ENCODE assay signal across 11 mouse cellular contexts in genomic region chr1:60599013-60599701, GRCm38 (mm10). TPM values are rescaled to one million over a fixed set of nuclear protein-coding genes. Genes with fewer than 3 reads are reported as not detected.
DNase-seq lines count a peak whose midpoint lies in the region; ATAC-seq and TF ChIP-seq lines count a peak whose summit lies in the region.
"Had no signal": no experiment of that assay in that cellular context is flagged by ENCODE, and none has a peak within 500 bp of the region (broad histone marks: within the 10 kb centered on the region; RNA-seq: fewer than 3 reads in every experiment).

No protein-coding gene starts in this region.

- no peak overlapping the region for H3K27ac ChIP-seq in lung, embryonic 14.5 days (ENCODE audit: low read depth)
- H3K27ac ChIP-seq: embryonic facial prominence, embryonic 15.5 days; limb, embryonic 13.5 days had no signal

- H3K4me3 ChIP-seq in lung, embryonic 14.5 days (ENCODE audit: low read depth, low read length) = no peak overlapping the region
- H3K4me3 ChIP-seq: embryonic facial prominence, embryonic 15.5 days; limb, embryonic 13.5 days had no signal

- no peak for TF ChIP-seq CTCF in lung, embryonic 14.5 days (IDR thresholded peaks at IDR 0.05; ENCODE audit: low read depth)

- ATAC-seq in lung, embryonic 14.5 days (ENCODE audit: insufficient read depth) = no peak

- peak; percentile 59 for DNase-seq in 416B (ENCODE audit: low read depth)
- peak; percentile 68 for DNase-seq in NIH3T3 (ENCODE audit: low read depth)
- DNase-seq in cerebellum, postnatal 25 days = peak; percentile 52 to 54
- DNase-seq in lung, embryonic 14.5 days = peak; percentile 33
- DNase-seq in Muller cell, postnatal 12 days (ENCODE audit: inconsistent ontology term) = no peak
- no peak for DNase-seq in kidney, postnatal 36 days
- no peak for DNase-seq in B cell, adult 2 months
- DNase-seq: kidney, postnatal 25 days; thymus, postnatal 25 days had no signal

- no peaks in the 10 kb centered on the region for H3K27me3 ChIP-seq in lung, embryonic 14.5 days (ENCODE audit: insufficient read depth, low read length)
- H3K27me3 ChIP-seq: embryonic facial prominence, embryonic 15.5 days; limb, embryonic 13.5 days had no signal

- H3K9me3 ChIP-seq in lung, embryonic 14.5 days (ENCODE audit: low read depth, low read length) = no peaks in the 10 kb centered on the region
- H3K9me3 ChIP-seq: embryonic facial prominence, embryonic 15.5 days; limb, embryonic 13.5 days had no signal

- no peaks in the 10 kb centered on the region for H3K4me1 ChIP-seq in lung, embryonic 14.5 days (ENCODE audit: insufficient read depth)
- H3K4me1 ChIP-seq: embryonic facial prominence, embryonic 15.5 days; limb, embryonic 13.5 days had no signal

- no peaks in the 10 kb centered on the region for H3K36me3 ChIP-seq in lung, embryonic 14.5 days (ENCODE audit: insufficient read depth)
- H3K36me3 ChIP-seq: embryonic facial prominence, embryonic 15.5 days; limb, embryonic 13.5 days had no signal

- 66% methylated on average over 6 of the region's 6 CpGs for WGBS in lung, embryonic 14.5 days

- no peak overlapping the region for H3K9ac ChIP-seq in lung, embryonic 14.5 days
- H3K9ac ChIP-seq: embryonic facial prominence, embryonic 15.5 days; limb, embryonic 13.5 days had no signal

- no peak overlapping the region for H3K4me2 ChIP-seq in lung, embryonic 14.5 days
- H3K4me2 ChIP-seq: embryonic facial prominence, embryonic 15.5 days; limb, embryonic 13.5 days had no signal

RNA-seq across cellular contexts. Expression of gene Raph1, which starts 32.3 kb away (rescaled TPM):
- 39.6 and 40.5 TPM in 2 replicates for polyA plus RNA-seq in lung, embryonic 14.5 days (2014; fragmentation: Nextera tagmentation; extraction: Ambion mirVana)

Comparison
In these comparisons a context has a peak if more than half of its experiments do, and no peak if none do; other contexts are left out.
1. DNase-seq: peak in 416B (single experiment), NIH3T3 (single experiment), cerebellum, postnatal 25 days (2 of 2) and lung, embryonic 14.5 days (single experiment); none in Muller cell, postnatal 12 days (single experiment), kidney, postnatal 36 days (0 of 2) and B cell, adult 2 months (0 of 2).